Mouse (Mus musculus): Measurements from ENCODE around the gene Klhl5. TPM values are rescaled to one million over a fixed set of nuclear protein-coding genes. Genes with fewer than 3 reads are reported as not detected.

The Klhl5 gene
- polyA plus RNA-seq, 1 experiment from 2014 or later: 13.3 TPM

DNA sequence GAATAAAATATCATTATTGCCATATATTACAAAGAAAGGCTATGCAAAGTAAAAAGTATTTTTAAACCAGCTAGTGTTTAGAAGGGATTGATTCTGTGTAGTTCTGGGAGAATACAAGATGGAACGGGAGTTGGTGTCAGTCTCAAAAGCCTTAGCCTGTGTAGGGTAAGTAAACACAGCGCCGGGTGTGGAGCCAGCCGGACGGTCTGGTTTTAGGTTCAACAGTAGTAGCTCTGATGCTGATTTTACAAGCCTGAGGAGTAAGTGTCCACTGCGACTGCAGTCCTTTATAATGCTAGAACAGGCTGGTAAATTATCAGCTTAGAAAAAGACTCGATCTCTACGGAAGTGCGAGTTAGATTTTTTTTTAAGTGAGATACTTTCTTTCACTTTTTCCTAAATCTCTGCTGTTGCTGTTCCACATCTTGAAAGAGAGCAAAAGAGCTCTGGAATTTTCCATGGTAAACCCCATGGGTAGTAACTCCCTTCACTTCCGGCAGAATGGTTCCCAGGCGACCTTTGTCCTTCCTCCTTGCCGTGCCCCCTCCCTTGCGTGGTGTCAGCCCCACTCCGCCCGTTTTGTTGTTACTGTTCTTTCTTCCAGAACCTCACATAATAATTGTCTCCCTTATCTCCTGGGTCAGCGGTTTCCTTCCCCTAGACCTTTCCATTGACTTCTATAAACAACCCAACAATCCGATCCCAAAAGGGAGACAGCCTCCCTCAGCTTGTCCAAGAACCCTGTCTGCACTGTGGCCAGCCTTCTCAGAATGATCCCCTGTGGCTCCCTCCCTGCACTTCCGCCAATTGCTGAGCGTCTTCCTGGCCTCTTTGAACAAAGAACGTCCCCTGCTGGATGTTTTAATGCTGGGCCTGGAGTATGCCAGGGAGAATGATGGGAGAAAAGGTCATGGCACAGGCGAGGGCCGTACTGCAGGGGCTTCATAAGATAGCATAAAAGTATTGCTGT lies 50.4 kb downstream of the Klhl5 start:
- no peaks in the 10 kb centered on the region for H3K27me3 ChIP-seq (ENCODE audit: control insufficient read depth, insufficient read depth, low read length)
- no peak overlapping the region for H3K9ac ChIP-seq (ENCODE audit: low read depth, low read length)
- ATAC-seq (replicated peaks; ENCODE audit: insufficient number of reproducible peaks, low FRiP score, low TSS enrichment): peak; percentile 80
- H3K4me1 ChIP-seq (ENCODE audit: control insufficient read depth, insufficient read depth, low read length): no peaks in the 10 kb centered on the region
- H3K36me3 ChIP-seq (ENCODE audit: control insufficient read depth, insufficient read depth, low read length): peaks cover 8% of the 10 kb centered on the region; the same call in 1 of the 2 replicates
- WGBS (ENCODE audit: insufficient replicate concordance): 63% methylated on average over 22 of the region's 22 CpGs
- no peak overlapping the region for H3K4me3 ChIP-seq (ENCODE audit: low read depth, low read length)
- no peak overlapping the region for H3K4me2 ChIP-seq
- peak overlapping the region; percentile 76 for H3K27ac ChIP-seq (ENCODE audit: low read depth, low read length)
- no peaks in the 10 kb centered on the region for H3K9me3 ChIP-seq (replicated peaks; ENCODE audit: control insufficient read depth, low read length)

DNA sequence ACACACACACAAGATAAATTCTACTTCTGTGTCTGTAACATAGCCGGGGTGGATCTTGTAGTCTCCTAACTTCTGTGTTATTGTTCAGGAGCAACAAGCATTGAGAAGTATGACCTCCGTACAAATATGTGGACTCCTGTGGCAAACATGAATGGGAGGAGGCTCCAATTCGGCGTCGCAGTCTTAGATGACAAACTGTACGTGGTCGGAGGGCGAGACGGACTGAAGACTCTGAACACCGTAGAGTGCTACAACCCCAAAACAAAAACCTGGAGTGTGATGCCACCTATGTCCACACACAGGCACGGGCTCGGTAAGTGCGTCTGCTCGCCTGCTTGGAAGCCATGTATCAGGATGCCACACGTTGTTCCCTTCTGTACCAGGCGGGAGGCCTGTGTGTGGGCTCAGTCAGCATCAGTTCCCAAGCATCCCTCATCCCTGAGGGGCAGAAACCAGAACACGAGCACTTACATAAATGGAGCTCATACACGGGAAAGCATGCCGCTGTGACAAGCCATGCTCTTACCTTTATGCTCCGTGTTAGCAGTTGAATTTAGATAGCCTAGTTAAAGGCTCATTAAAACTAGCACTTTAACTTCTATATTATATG lies 51.5 kb downstream of the Klhl5 start:
- Histone ChIP-seq H3K4me2 (no peak overlapping the region), H3K4me1 (ENCODE audit: control insufficient read depth, insufficient read depth, low read length) (no peaks in the 10 kb centered on the region), H3K9ac (ENCODE audit: low read depth, low read length) (no peak overlapping the region), H3K4me3 (ENCODE audit: low read depth, low read length) (no peak overlapping the region), H3K9me3 (replicated peaks; ENCODE audit: control insufficient read depth, low read length) (no peaks in the 10 kb centered on the region), H3K27ac (ENCODE audit: low read depth, low read length) (no peak overlapping the region), H3K27me3 (ENCODE audit: control insufficient read depth, insufficient read depth, low read length) (no peaks in the 10 kb centered on the region), H3K36me3 (ENCODE audit: control insufficient read depth, insufficient read depth, low read length) (peaks cover 8% of the 10 kb centered on the region; the same call in 1 of the 2 replicates)
- no peak for ATAC-seq (replicated peaks; ENCODE audit: insufficient number of reproducible peaks, low FRiP score, low TSS enrichment)
- 86% methylated on average over 20 of the region's 20 CpGs for WGBS (ENCODE audit: insufficient replicate concordance)

DNA sequence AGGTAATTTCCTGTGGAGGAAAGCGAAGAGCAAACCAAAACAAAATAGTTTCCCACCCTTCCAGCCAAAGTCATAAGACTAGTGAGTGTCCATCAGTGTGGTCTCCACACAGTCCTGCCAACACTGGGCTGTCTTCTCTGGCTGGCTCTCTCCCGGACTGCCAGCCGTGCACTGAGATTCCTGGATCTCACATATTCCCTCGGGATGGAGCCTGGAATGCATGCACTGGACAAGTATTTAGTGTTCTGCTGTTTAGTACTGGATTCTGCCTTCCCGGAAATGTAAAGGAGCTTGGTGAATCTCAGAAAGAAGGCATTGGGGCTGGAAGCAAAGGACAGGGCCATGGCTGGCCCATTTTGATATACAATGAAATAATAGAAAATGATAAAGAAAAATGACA lies 55.7 kb downstream of the Klhl5 start:
- Histone ChIP-seq H3K4me1 (ENCODE audit: control insufficient read depth, insufficient read depth, low read length) (no peaks in the 10 kb centered on the region), H3K4me3 (ENCODE audit: low read depth, low read length) (no peak overlapping the region), H3K27ac (ENCODE audit: low read depth, low read length) (no peak overlapping the region), H3K4me2 (no peak overlapping the region), H3K9me3 (replicated peaks; ENCODE audit: control insufficient read depth, low read length) (no peaks in the 10 kb centered on the region), H3K36me3 (ENCODE audit: control insufficient read depth, insufficient read depth, low read length) (peaks cover 6% of the 10 kb centered on the region; the same call in 1 of the 2 replicates), H3K27me3 (ENCODE audit: control insufficient read depth, insufficient read depth, low read length) (no peaks in the 10 kb centered on the region), H3K9ac (ENCODE audit: low read depth, low read length) (no peak overlapping the region)
- 59% methylated on average over 5 of the region's 5 CpGs for WGBS (ENCODE audit: insufficient replicate concordance)
- ATAC-seq (replicated peaks; ENCODE audit: insufficient number of reproducible peaks, low FRiP score, low TSS enrichment): no peak

DNA sequence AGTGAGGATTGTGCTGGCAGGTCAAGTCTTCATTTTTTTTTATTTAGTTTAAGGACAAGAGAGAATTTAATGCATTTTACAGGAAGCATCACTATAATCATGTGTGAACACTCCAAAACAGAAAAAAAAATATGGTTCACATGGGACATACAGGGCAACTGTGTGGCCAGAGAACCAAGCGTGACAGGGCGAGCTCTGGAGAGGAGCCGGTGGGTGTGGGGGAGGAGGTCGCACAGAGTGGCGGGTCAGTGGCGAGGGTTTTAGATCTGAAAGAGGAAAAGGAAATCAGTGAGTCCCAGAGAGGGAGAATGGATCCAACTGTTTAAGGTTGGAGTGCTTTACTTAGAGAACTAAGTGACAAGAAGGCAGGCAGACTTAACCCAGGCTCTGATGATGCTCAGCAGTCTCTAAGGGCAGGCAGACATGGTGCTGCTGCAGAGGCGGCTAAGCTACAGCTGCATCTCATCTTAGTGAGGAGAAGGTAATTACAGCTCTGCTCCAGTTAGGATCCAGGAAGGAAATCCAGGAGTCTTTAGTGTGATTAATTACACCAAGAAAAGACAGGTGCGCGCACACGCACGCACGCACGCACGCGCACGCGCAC lies 56.3 kb downstream of the Klhl5 start:
- Histone ChIP-seq H3K27ac (ENCODE audit: low read depth, low read length) (peak overlapping the region; percentile 31; the same call in 1 of the 2 replicates), H3K4me1 (ENCODE audit: control insufficient read depth, insufficient read depth, low read length) (peaks cover 1% of the 10 kb centered on the region; the same call in 1 of the 2 replicates), H3K9ac (ENCODE audit: low read depth, low read length) (no peak overlapping the region), H3K27me3 (ENCODE audit: control insufficient read depth, insufficient read depth, low read length) (no peaks in the 10 kb centered on the region), H3K9me3 (replicated peaks; ENCODE audit: control insufficient read depth, low read length) (no peaks in the 10 kb centered on the region), H3K4me3 (ENCODE audit: low read depth, low read length) (no peak overlapping the region), H3K36me3 (ENCODE audit: control insufficient read depth, insufficient read depth, low read length) (peaks cover 6% of the 10 kb centered on the region; the same call in 1 of the 2 replicates), H3K4me2 (no peak overlapping the region)
- no peak for ATAC-seq (replicated peaks; ENCODE audit: insufficient number of reproducible peaks, low FRiP score, low TSS enrichment)
- 85% methylated on average over 17 of the region's 17 CpGs for WGBS (ENCODE audit: insufficient replicate concordance)

DNA sequence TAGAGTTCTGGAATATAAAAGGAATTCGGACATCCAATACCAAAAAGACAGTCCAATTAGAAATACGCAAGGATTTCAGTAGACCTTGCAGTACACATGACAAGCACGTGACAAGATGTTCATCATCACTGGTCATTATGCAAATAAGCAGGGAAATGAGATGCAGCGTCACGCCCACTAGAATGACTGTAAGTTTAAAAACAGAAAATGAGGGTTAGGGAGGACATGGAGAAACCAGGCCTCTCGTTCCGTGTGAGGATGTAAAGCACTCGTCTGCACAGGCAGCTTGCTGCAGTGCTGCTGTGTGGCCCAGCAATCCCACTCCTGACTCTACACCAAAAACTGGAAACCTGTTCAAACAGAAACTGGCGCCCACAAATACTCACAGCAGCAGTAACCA lies 62.9 kb downstream of the Klhl5 start:
- Histone ChIP-seq H3K4me2 (no peak overlapping the region), H3K4me3 (ENCODE audit: low read depth, low read length) (no peak overlapping the region), H3K9ac (ENCODE audit: low read depth, low read length) (no peak overlapping the region), H3K9me3 (replicated peaks; ENCODE audit: control insufficient read depth, low read length) (no peaks in the 10 kb centered on the region), H3K36me3 (ENCODE audit: control insufficient read depth, insufficient read depth, low read length) (no peaks in the 10 kb centered on the region; the same call in 1 of the 2 replicates), H3K4me1 (ENCODE audit: control insufficient read depth, insufficient read depth, low read length) (peaks cover 7% of the 10 kb centered on the region), H3K27me3 (ENCODE audit: control insufficient read depth, insufficient read depth, low read length) (no peaks in the 10 kb centered on the region), H3K27ac (ENCODE audit: low read depth, low read length) (no peak overlapping the region)
- no peak for ATAC-seq (replicated peaks; ENCODE audit: insufficient number of reproducible peaks, low FRiP score, low TSS enrichment)
- 86% methylated on average over 9 of the region's 9 CpGs for WGBS (ENCODE audit: insufficient replicate concordance)

DNA sequence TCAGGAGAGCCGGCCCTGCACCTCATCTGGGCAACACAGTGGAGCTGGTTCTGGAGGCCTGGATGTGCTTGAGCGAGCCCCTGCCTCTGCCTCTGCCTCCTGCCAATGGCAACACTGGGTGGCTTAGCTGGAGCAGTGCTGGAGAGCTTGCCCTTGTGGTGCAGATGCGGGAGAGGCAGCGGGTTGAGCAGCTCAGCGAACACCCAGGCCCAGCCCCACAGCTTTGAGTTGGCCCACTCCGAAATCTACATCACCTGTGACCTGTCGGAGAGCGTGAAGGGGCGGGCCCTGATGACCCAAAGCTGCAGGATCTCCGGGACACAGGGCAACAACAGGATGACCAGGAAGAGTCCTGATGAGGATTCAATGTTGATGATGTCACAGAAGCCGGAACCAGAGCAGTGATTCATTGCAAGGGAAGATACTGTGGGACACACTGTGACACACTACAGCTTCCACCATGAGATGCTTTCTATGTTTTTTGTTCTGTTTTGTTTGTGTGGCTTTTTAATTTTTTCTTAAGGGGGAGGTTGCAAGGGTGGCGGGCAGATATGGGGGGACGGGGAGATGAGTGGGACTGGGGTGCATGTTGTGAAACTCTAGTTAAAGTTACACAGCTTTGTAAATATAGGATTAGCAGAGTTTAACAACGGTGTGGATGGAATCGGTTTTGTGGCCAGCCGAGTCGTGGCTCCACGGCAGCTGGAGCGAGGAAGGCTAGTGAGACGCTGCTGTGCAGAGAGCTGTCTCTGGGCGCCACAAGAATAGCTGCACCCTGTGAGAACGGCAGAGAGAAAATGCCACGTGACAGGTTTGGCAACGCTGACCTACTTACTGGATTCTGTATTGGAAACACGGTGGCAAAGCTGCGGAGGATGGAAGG lies 67.9 kb downstream of the Klhl5 start:
- WGBS (ENCODE audit: insufficient replicate concordance): 63% methylated on average over 26 of the region's 26 CpGs
- ATAC-seq (replicated peaks; ENCODE audit: insufficient number of reproducible peaks, low FRiP score, low TSS enrichment): no peak
- H3K4me2 ChIP-seq: no peak overlapping the region
- no peak overlapping the region for H3K27ac ChIP-seq (ENCODE audit: low read depth, low read length)
- no peaks in the 10 kb centered on the region for H3K9me3 ChIP-seq (replicated peaks; ENCODE audit: control insufficient read depth, low read length)
- peaks cover 18% of the 10 kb centered on the region for H3K4me1 ChIP-seq (ENCODE audit: control insufficient read depth, insufficient read depth, low read length)
- no peaks in the 10 kb centered on the region for H3K27me3 ChIP-seq (ENCODE audit: control insufficient read depth, insufficient read depth, low read length)
- H3K9ac ChIP-seq (ENCODE audit: low read depth, low read length): no peak overlapping the region
- no peak overlapping the region for H3K4me3 ChIP-seq (ENCODE audit: low read depth, low read length)
- no peaks in the 10 kb centered on the region for H3K36me3 ChIP-seq (ENCODE audit: control insufficient read depth, insufficient read depth, low read length)

DNA sequence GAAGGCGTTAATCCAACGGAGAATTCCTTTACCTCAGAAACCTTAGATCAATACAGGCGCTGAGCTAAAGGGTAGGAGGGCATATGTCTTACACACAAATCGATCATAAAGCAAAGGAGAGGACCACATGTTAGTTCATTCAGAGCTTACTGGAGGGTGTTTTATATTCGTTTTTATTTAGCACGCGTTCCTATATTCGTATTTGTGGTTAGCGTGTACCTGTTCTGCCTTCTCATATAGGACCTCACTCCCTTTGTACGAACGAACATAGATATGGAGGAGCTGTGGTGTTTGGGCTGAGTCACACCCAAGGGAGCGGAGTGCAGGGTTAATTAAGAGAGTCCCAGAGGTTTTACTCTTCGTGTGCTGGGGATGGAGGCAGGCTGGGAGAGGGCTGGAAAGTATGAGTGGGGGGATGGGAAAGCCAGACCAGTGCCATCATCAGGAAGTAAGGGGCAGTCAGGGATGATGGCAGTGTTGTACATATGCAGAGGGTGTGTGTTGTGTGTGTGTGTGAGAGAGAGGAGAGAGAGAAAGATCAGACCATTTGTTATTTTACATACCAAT lies 68.7 kb downstream of the Klhl5 start:
- no peaks in the 10 kb centered on the region for H3K27me3 ChIP-seq (ENCODE audit: control insufficient read depth, insufficient read depth, low read length)
- no peak overlapping the region for H3K4me3 ChIP-seq (ENCODE audit: low read depth, low read length)
- ATAC-seq (replicated peaks; ENCODE audit: insufficient number of reproducible peaks, low FRiP score, low TSS enrichment): no peak
- no peak overlapping the region for H3K9ac ChIP-seq (ENCODE audit: low read depth, low read length)
- no peaks in the 10 kb centered on the region for H3K36me3 ChIP-seq (ENCODE audit: control insufficient read depth, insufficient read depth, low read length)
- 69% methylated on average over 13 of the region's 13 CpGs for WGBS (ENCODE audit: insufficient replicate concordance)
- no peak overlapping the region for H3K4me2 ChIP-seq
- H3K4me1 ChIP-seq (ENCODE audit: control insufficient read depth, insufficient read depth, low read length): peaks cover 18% of the 10 kb centered on the region
- peak overlapping the region; percentile 15; the same call in 1 of the 2 replicates for H3K27ac ChIP-seq (ENCODE audit: low read depth, low read length)
- H3K9me3 ChIP-seq (replicated peaks; ENCODE audit: control insufficient read depth, low read length): no peaks in the 10 kb centered on the region
